Mouse (Mus musculus): ENCODE results near the gene Plcb4.
"Not testable (repeated sequence)": the region's sequence is repeated elsewhere in the genome, so short reads cannot be mapped to it uniquely, and the experiment has no call there.

Gene Plcb4

GRCm38 (mm10) chr2:135890083-135890482, 231.3 kb downstream of the Plcb4 start:
- in situ Hi-C loops (cut with MboI, MseI) = no loop called here

DNA sequence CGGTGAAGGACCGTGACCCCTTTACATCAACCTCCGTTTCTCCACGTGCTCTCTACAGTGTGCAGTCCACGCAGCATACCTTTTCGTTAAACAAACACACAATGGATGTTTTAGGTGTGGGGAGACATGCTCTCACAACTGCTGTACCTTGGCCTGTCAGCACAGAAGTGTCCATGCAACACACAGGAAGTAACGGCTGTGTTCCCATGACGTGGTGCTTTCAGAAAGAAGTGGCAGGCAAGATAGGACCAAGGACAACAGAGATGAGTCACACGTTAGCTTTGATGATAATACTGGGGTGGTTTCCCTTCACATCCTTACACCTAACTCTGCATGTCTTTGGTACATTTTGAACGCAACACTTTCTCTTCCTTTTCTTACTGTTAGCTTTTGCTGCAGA, 232.3 kb downstream of the Plcb4 start:
- in situ Hi-C loops (cut with MboI, MseI) = no loop called here

DNA sequence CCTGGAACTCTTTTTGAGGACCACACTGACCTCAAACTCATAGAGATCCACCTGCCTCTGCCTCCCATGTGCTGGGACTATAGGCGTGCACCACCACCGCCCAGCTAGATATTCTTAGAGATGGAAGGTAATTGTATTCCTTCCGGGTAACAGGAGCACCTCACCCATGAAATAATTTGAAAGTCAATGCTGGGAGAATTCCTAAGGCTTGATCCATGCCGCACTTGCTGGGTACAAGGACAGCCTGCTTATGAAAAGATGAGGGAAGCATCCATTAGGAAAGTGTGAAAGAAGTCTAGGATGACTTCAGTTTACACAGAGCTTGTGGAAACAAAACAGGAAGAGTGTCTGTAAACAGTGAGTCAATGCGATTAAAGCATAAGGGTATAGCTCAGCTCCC, 232.9 kb downstream of the Plcb4 start:
- in situ Hi-C loops (cut with MboI, MseI) = no loop called here

GRCm38 (mm10) chr2:135894582-135894981, 235.8 kb downstream of the Plcb4 start:
- in situ Hi-C loops (cut with MboI, MseI) = no loop called here

DNA sequence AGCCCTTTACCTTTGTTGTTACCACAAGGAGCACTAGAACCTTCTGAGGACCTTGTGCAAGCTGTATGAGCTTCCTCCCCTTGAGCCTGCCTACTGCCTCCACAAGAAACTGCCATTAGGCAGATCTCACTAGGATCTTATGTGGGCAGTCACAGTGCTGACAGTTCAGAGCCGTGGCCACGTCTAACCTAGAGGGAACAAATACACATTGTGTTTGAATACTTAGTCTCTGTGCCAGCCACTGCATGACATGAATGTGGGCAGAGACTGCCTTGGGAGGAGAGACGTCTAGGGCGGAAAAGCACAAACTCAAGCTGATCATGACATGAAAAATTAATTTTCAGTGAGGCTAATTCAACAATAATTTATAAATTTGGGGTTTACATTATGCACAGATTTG, 239.2 kb downstream of the Plcb4 start:
- in situ Hi-C loops (cut with MboI, MseI) = no loop called here

GRCm38 (mm10) chr2:135899931-135900330, 241.1 kb downstream of the Plcb4 start:
- in situ Hi-C loops (cut with MboI, MseI) = not testable (repeated sequence)

GRCm38 (mm10) chr2:135901015-135901414, 242.2 kb downstream of the Plcb4 start:
- in situ Hi-C loops (cut with MboI, MseI) = no loop called here

- in situ Hi-C loops (cut with MboI, MseI) = no loop called here
These were observed 245.5 kb downstream of the Plcb4 start for GRCm38 (mm10) chr2:135904262-135904661.

DNA sequence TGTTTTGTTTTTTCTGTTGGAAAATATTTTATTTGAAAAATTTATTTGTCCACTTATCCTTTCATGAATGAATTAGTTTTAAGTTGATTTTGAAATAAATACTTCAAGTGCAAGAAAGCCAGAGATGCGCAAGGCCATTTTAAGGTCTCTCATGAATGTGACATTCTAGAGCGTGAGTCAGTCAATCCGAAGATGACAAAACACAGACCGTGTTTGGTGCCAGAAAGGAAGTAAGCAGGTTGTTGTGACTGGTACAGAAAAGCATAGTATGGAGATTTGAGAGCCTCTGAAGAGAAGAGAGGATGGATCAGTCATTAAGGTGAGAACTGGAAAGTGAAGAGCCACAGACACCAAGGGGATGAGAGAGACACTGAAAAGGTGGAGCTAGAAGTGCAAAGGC, 246.0 kb downstream of the Plcb4 start:
- in situ Hi-C loops (cut with MboI, MseI) = no loop called here

- in situ Hi-C loops (cut with MboI, MseI) = no loop called here
These were observed 255.8 kb downstream of the Plcb4 start for GRCm38 (mm10) chr2:135914343-135915261.

GRCm38 (mm10) chr2:135915928-135916327, 257.1 kb downstream of the Plcb4 start:
- in situ Hi-C loops (cut with MboI, MseI) = no loop called here

- in situ Hi-C loops (cut with MboI, MseI) = no loop called here
These were observed 258.2 kb downstream of the Plcb4 start for GRCm38 (mm10) chr2:135917000-135917399.

GRCm38 (mm10) chr2:135918116-135918515, 259.3 kb downstream of the Plcb4 start:
- in situ Hi-C loops (cut with MboI, MseI) = no loop called here

GRCm38 (mm10) chr2:135919641-135920040, 260.8 kb downstream of the Plcb4 start:
- in situ Hi-C loops (cut with MboI, MseI) = no loop called here

GRCm38 (mm10) chr2:135926660-135927343, 268.0 kb downstream of the Plcb4 start:
- in situ Hi-C loops (cut with MboI, MseI) = no loop called here

DNA sequence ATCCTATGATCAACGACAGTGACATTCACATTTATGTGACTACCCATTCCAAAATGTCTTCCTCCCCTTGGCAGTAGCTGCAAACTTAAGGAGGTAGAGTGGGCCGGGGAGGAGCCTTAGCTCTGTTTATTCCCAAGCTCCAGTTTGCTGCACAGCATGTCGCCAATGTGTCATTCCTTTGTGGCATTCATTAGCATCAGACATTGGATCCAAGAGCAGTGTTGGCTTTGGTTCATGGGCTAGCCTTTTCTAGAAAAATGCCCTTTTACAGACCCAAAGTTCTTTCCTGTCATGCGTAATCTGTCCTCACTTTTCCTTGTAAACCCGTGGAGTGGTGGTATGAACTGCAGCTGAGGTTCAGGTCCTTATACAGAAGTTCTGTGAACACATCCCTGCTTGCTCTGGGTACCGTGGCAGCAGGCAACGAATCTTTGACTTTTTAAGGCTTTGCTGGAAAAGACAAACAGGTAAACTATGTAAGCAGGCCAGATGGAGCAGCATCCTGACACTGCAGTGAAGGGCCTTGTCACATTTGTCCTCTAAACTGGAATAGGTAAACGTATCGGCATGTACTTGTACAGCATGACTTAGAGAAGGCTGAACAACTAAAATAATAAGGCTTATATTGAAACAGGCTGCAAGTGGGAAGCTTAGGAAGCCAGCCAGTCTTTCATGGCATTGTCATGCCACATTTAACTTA, 270.4 kb downstream of the Plcb4 start:
- in situ Hi-C loops (cut with MboI, MseI) = no loop called here

DNA sequence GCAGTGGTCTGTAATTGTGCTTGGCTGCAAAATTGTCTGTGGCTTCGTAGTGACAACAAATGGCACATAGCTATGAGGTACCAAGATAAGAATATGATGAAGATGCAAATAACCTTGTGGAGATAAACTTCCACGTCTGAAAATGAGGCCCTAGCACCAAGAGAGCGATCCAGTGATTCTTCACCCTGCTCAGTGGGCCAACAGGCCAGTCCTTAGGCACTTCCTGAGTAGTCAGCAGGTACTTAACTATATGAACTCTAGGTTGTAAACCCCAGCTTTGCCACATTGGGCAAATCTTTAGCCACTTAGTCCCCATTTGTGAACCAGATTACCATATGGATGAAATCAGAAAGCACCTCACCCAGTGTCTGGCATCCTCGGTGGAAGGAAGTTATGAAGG, 271.9 kb downstream of the Plcb4 start:
- in situ Hi-C loops (cut with MboI, MseI) = no loop called here

DNA sequence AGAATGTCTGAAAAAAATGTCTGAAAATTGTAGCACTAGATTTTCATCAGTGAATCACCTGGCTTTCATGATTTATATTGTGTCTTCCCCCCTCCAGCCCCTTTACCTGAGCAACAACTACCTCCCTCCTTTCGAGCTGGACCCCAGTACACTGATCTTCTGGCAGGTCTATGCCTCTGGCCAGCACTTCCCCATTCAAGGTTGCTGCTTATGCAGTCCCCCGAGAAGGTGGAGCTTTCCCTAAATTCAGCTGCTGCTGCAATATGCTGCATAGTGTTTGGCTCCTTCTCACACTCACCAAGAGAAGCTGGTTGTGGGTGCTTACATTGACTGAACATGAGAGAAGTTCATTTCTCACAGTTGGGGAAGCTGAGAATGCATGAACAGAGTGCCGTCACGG, 273.8 kb downstream of the Plcb4 start:
- in situ Hi-C loops (cut with MboI, MseI) = no loop called here

DNA sequence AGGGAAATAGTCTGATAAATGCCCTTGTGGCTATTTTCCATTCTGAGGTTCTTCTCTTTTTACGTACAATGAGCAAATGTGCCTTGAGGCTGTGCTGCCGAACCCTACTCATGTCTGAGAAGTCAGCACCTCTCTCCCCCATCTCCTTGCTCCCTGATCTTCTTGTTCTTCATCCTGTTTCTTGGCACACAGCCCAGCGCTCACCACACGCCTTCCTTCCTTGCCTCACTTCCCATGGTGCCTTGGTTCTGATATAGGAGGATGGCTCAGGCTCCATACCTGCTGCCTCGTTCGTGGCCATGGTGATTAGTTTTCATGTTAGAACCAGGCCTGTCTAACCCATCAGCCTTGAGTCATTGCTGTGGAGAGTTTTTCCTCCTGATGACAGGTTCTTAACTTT, 277.6 kb downstream of the Plcb4 start:
- in situ Hi-C loops (cut with MboI, MseI) = no loop called here

- in situ Hi-C loops (cut with MboI, MseI) = no loop called here
These were observed 278.8 kb downstream of the Plcb4 start for GRCm38 (mm10) chr2:135937646-135938045.

- in situ Hi-C loops (cut with MboI, MseI) = no loop called here
These were observed 281.1 kb downstream of the Plcb4 start for GRCm38 (mm10) chr2:135939933-135940332.

- in situ Hi-C loops (cut with MboI, MseI) = no loop called here
These were observed 289.0 kb downstream of the Plcb4 start for GRCm38 (mm10) chr2:135947839-135948238.
